Mouse (Mus musculus) kidney, postnatal 4 days (tissue): Measurements from ENCODE around the gene Mrpl53.

Source experiments
- DNase-seq, 2 experiments: peaks; one replicate each; pipeline ENCODE4 v3.0.0; 2021; ENCODE audit warnings: mixed read lengths in 2 of 2

Gene Mrpl53

DNA sequence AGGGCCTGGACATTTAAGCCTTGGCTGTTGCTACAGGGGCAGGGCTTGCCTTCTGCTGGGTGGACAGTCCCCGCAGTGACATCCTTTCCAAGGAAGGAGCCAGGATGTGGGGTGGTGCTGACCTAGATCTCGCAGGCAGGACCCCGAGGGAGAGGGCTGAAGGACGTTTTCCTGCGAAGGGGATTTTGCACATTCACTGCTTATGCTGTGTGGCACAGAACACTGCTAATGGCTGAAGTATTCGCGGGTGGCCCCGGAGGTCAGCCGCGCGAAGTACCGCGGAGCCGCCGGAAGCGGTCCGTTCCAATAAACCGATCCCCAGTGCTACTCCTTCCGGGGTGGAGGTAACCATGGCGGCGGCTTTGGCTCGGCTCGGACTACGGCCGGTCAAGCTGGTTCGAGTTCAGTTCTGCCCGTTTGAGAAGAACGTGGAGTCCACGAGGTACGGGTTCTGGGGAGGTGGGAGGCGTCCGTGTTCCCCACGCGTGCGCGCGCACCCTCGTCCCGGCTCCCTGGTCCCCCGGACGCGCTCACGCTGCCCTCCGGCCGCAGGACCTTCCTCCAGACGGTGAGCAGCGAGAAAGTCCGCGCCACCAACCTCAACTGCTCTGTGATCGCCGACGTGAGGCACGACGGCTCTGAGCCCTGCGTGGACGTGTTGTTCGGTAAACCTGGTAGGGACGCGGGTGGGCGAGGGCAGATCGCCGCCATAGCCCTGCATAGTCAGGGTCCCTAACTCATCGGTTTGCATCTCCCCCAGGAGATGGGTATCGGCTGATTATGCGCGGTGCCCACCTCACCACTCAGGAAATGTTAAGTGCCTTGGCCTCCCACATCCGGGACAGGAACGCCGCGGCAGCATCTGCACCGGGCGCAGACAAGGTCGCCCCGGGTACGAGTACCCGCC is at the start of gene Mrpl53:
Gene Mrpl53 (plus strand): TSS at position 279 of the 907 bp plus-strand sequence.
- DNase-seq, result peak; percentile 88 to 91

DNA sequence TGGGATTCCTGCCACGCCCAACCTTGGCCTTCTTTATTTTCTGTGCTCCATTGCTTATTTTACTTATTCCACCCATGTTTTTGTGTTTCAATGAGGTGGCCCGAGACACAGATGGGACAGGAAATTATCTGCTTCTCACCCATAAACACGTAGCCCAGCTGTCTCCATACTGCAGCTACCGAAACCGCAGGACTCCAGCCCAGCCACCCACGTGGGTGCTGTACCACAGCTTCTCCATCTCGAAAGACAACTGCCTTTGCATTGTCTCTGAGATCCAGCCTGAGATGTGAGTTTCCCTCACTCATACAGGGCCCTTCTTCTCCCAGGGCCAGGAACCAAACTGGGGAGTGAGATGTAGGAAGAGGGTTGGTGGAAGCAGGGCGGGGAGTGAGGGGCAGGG is 42.8 kb upstream of the Mrpl53 start:
- DNase-seq, result no peak

DNA sequence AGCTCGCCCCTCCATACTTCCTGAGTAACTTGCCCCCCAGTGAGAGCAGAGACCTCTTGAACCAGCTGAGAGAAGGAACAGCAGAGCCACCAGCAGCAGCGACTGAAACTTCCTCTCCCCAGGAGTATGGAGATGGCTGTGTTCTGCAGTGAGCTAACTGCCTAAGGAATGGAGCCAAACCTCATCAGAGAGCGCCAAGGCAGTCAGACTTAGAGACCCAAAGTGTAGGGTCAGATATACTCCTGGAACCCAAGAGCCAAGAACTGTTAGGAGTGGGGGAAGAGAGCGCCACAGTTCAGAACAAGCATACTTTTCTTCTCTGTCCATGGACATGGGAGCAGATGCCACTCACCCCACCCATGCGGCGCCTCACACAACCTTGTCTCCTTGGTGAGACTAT is 42.4 kb upstream of the Mrpl53 start:
- no peak for DNase-seq

DNA sequence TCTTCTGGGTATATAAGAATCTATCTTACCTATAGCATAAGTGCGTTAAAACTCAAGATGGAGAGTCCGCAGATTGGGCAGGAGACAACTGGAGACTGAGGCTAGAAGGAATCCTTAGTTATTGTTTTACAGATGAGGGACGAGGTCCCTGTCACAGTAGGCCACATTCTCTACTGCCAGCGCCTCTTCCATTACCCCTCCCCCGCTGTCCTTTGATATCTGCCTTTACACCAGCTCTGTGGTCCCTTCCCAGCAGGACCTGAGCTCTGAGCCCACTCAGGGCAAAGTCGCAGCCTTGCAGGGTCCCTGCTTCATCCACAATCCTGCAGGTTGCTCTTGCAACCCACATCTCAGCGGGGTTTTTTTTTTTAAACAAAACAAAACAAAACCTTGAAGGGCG is 40.6 kb upstream of the Mrpl53 start:
- DNase-seq, result no peak

DNA sequence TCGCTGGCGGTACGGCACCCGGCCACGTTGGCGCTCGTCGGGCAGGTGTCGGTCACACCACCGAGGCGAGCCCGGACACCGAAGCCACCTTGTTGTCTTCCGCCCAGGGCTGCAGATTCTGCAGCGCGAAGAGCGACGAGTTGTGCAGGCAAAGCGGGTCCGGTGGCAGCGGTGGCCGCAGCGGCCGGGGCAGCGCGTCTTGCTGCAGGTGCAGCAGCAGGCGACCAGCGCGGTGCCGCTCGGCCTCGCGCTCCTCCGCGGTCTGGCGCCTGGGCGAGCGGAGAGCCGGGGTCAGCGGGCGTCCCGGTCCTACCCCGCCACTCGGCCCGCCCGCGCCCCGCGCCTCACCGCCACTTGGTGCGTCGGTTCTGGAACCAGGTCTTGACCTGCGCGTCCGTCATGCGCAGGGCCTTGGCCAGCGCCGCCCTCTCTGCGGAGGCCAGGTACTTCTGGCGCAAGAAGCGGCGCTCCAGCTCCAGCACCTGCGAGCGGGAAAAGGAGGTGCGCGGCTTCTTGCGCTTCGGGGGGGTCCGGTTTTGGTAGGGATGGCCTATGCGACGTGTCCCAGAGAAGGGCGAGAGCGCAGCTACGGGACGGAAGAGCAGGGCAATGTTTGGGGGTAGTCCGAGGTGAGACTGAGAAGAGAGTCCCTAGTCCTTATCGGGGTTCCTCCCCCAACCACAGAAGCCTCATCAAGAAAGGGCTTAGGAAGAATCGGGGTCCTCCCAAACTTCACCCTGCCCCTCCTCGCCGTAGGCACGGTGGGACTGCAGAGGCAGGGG is 39.9 kb upstream of the Mrpl53 start:
- DNase-seq, result peak in 1 of 2 experiments; percentile 58

DNA sequence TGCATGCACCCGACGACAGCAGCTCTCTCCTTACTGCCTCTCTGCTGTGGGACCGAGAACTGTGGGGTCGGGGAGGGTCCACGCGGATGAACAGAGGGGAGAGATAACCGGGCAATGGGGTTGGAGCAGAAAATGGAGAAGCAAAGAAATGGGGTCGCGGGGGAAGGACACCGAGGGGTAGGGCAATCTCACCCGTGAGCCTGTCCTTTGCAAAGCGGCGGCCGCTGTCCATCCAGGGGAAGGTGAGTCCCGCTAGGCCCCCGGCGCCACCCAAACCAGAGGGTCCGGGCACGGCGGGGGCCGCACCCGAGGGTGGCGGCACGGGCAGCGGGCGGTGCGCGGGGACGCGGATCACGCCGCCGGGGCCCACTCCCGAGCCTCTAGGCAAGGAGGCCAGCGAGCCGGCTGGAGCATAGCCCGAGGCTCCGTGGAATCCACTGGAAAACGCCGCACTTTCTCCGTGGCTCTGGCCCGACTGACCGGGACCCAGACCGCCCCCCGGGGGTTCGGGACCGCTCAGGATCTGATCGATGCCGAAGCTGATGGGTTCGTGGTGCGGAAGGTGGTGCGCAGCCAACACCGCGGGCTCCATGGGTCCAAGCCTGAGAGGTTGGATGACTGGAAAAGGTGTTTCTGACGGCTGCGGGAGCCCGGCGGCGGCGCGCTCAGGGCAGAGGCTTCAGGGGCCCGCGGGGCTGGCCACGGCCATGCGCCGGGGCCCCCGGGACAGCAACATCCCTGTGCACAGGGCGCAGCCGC is 39.2 kb upstream of the Mrpl53 start:
- DNase-seq, result peak in 1 of 2 experiments; percentile 47

DNA sequence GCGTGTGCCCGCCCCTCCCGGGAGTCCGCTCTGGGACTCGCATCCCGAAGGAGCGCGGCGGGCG is 38.8 kb upstream of the Mrpl53 start, which contains the start of gene Tlx2:
Gene Tlx2 (minus strand): TSS at position 47 of the 64 bp plus-strand sequence.
- DNase-seq, result no peak

DNA sequence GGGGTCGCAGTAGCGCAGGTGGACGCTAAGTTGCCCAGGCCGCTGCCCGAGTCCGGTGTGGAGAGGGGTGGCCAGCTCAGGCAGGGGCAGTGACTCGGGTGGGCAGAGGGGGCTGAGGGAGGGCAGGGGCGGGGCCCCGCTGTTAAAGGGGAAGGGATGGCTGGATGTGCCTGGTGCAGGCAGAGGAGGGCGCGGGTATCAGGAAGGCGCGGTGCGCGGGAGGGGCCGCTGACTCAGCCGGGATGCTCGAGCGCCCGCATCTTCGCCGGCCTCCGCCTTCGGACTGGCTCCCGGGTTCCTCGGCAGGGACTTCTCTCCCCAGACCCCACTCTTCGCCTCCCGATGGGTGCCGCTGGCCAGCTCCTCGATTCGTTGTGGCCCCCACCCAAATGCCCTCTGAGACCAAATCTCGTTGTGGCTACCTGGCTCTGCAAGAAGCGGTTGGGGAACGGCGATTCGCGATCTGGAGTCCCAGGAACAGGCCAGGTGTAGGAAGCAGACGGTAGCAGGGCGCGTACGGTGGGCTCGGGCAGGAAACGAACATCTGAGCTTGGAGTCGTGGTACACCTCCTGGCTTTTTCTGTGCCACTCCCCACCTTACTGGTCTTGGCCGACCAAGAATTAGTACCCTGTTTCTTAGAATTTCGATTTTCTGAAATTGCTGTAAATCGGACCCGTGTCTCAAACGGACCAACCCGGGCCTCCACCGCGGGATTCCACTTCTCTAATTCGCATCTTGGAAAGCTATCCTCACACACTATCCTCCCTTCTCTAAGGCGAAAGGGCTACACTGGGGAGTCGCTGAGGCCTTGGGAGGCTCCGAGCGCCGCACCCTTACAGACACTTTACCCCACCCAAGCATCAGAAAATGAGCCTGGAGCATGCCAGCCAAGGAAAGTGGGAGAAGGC is 38.3 kb upstream of the Mrpl53 start:
- peak; percentile 46 to 71 for DNase-seq

DNA sequence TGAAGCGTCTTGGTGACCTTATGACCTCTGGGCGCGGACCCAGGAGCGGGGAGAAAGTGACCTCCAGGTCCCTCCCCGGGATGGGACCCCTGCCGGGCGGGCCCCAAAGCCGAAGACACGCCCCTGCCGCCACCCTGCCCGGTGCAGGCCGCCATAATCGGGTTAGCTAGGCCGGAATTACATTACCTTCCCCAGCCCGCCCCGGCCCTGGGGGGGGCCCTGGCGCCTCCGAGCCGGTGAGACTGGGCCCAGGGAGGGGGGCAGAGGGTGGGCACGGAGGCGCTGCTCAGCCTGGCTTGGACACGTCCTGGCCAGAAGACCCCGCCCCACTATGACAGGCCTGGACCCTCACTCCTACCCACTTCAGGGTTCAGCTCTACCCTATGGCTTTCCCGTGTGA is 37.6 kb upstream of the Mrpl53 start:
- DNase-seq, result no peak

DNA sequence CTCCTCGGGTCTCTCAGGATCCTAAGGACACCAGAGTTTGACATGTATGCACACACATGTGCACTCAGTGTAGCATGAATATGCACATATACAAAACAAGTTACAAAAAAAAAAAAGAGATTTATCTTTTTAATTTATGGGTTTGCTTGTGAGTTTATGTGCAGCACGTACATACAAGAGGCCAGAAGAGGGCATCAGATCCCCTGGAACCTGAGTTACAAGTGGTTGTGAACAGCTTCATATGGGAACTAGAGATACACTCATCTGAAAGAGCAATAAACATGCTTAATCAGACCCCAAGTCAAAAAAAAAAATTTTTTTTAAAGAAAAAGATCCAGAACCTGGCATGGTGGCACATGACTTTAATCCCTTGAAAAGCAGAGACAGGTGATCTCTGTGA is 33.9 kb upstream of the Mrpl53 start:
- peak in 1 of 2 experiments; percentile 37 for DNase-seq

DNA sequence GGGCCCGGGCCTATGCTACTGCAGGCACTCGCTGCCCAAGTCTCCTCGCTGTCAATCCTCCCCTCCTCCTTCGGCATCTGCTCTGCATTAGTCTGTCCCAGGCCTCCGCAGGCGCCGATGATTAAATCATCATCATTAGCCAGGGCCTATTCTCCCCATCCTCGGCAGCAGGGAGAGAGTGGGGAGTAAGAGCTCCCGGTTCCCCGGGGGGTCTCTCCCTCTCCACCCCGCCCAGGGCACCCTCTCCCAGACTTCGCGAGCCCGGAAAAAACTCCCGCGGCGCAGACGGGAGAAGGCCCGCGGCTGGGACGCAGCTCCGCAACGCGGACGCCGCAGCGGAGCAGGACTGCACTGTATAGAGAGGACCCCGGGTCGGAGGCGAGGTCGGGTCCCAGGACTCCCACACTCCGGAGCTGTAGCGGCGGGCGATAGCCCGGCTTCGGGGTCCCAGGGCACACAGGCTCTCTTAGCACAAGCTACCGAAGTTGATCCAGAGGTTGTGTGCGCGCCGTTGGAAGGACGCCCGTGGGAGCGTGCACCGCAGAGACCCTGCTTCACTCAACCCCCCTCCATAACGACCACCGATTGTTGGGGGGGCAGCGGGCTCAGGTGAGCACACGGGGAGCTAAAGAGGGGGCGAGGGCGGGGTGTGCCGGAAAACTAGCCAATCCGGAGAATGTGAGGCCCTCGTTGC is 31.1 kb upstream of the Mrpl53 start, which contains the start of gene Pcgf1:
Gene Pcgf1 (plus strand): TSS at position 240 of the 694 bp plus-strand sequence.
- peak in 1 of 2 experiments; percentile 67 for DNase-seq

DNA sequence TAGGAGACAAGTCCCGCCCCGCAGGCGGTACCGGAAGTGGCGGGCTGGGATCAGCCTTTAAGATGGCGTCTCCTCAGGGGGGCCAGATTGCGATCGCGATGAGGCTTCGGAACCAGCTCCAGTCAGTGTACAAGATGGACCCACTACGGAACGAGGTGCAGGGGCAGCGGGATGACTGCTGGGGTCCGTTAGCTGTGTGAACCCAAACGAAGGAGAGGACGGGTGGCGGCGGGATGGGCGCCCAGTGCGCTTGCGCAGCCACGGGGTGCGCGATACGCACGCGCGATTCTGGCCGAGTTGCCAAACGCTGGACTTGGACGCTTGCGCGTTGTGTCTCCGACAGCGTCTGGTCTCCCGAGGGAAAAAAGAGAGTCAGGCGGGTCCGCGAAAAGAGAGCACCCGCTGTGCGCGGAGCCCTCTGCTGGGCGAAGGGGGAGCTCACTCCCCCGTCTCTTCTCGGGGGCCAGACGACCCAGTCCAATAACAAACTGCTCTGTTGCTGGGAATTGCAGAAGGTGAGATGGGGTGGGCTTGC is 30.4 kb upstream of the Mrpl53 start:
- peak; percentile 100 for DNase-seq

DNA sequence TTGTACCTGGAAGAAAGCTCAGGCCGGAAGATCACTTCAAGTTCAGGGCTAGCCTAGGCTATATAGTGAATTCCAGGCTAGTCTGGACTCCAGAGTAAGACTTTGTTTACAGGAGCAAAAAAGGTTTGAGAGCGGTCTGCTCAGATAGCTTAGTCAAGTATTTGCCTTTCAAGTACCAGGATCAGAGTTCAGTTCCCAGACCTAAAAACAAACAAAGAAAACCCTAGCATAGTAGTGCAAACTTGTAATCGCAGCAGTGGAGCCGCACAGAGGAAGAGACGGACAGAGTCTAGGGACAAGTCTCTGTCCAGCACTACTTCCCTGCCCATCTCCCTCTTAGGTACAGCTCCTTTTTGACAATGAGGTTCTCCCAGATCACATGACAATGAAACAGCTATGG is 28.6 kb upstream of the Mrpl53 start:
- DNase-seq, result no peak

DNA sequence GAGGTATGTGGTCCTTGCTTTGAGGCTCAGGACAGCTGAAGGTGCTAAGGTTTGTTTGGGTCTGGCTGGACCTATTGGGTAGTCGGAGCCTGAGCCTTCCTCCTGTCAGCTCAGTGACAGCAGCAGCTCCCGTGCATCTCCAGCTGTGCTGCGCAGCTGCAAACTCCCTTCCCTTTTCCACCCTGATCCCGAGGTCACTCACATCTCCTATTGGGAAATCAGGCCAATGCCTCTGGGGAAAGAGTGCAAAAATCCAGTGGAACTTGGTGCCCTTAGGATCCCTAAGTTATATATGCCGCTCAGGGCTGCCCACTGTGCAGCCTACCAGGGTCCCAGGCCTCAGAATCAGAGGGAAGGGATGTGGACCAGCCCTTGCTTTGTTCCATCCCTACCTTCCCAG is 25.3 kb upstream of the Mrpl53 start:
- DNase-seq, result no peak

DNA sequence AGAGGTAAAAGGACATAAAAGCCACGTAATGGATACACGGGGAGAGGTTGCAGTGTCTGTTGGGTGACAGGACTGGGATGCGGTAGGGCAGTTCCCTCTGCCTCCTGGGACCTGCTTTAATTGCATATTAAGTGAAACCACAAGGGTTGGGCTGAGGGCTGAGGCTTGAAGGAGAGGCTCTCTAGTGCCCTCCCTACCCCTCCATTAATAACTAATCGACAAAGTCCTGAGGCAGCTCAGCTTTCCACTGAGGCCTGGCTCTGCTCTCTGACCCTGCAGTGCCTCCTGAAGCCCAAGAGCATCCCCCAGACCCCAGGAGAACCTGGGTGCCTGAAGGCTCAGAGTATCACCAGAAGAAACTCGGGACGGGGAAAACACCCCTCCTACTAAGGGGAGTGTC is 24.4 kb upstream of the Mrpl53 start:
- DNase-seq, result peak; percentile 18 to 26

DNA sequence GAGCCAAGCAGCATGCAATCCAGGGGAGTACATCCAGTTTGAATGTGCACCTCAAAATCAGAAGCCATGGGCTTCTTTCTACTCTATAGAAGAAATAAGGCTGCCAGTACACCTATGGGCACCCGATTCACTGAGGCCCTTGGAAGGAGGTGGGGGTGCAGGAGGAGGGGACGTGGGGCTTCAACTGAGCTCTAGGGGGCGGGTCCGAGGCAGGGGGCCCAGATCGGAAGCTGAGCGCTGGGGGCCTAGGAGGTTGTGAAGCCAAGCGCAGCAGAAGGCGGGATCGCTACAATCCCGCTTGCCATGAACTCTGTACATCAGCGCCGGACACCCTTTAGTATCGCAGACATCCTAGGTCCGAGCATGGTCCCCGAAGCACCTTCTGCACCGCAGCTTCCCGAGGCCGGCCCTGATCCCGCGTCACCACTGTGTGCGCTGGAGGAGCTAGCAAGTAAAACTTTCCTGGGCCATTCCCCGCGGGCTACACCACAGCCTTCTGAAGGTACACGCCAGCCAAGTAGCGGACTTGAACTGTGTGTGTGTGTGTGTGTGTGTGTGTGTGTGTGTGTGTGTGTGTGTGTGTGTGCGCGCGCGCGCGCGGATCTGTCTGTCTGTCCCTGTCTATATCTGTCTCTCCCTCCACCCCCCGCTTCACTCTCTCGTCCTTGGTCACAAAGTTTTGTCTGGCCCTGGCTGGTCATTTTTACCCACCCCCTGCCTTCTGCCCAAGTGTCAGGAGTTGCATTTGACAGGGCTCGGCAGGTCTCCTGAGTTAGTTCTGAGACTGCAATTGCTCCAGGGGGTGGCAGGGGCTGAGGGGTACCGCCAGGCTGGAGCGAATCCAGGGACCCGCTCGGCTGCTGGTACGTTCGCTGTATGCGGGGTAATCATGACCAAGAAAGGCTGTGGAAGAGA is 22.5 kb upstream of the Mrpl53 start, which contains the start of gene Lbx2:
Gene Lbx2 (plus strand): TSS at position 247 of the 915 bp plus-strand sequence.
- peak; percentile 34 to 49 for DNase-seq

DNA sequence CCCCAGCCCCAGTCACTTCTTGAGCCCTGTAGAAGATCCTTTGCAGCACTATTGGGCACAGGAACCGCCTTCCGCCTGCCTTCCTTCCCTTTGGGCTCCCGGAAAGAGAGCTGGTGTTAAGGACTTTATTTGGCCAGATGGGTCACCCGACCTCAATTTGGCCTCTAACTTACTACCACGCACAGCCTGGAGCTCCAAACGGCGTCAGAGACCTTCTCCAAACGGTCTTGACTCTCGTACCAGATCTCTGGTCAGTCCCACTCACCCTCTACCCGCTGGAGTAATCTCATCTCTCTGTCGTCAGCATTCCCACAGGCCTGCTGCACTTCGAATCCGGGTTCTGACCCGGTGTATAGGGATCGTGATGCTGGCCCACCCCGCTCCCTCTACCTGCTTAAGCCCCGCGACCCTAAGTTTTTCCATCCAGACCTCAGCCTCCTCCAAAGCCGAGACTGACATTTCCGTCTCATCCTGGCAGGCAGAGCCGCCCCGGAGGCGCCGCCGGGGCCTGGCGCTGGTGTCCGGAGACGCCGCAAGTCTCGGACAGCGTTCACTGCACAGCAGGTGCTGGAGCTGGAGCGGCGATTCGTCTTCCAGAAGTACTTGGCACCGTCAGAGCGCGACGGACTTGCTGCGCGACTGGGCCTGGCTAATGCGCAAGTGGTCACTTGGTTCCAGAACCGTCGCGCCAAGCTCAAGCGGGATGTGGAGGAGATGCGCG is 21.5 kb upstream of the Mrpl53 start:
- DNase-seq, result peak; percentile 44 to 64

DNA sequence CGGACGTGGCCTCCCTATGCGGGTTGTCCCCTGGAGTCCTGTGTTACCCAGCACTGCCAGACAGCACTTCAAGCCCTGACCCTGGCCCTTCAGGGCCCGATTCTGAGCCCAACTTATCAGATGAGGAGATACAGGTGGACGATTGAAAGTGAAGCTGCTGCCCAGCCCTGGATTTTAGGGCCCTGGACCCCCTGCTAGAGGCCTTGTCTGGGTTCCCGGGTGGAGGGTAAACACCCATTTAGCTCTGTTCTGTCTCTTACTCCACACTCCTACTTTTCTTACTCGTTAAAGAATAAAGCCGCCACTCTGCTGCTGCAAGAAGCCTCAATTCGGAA is 20.9 kb upstream of the Mrpl53 start:
- DNase-seq, result no peak

DNA sequence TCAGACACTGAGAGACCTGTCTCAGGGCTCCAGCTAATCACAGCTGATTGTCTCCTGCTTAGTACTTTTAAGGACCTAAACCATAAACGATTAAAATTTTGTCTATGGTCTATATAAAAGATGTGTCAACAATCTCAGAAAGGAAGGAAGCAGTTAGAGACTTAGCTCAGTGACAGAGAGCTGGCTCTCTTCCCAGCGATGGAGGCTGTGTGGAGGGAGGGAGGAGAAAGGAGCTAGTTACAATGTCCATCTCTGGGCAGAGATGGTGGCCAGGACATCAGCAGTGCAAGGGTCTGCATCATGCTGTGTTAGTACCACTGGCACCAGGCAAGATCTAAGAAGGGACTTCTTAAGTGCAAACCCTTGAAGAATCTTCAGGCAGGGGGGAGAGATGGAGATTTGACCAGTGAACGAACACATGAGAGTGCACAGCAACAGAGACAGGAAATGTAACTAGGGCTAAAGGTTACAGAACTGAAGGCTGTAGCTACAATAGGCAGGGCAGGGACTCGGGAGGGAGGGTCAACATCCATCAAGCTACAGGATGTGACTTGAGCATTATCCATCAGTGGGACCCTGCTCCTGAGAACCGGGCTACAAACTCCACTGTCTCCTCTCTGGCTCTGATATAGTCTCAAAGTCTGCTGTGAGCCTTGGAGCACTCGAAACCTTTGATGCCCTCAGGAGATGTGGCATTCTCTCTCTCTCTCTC is 16.3 kb upstream of the Mrpl53 start:
- peak; percentile 71 to 75 for DNase-seq
